Mouse (Mus musculus) kidney, adult 8-10 months (tissue): ENCODE results near the gene Zfp821.
A peak's percentile ranks its signal among the peaks of the same experiment; 100 is the strongest.

Source experiments
- DNase-seq, 2 experiments: peaks; one replicate each; pipeline ENCODE4 v3.0.0; 2022

Gene Zfp821

DNA sequence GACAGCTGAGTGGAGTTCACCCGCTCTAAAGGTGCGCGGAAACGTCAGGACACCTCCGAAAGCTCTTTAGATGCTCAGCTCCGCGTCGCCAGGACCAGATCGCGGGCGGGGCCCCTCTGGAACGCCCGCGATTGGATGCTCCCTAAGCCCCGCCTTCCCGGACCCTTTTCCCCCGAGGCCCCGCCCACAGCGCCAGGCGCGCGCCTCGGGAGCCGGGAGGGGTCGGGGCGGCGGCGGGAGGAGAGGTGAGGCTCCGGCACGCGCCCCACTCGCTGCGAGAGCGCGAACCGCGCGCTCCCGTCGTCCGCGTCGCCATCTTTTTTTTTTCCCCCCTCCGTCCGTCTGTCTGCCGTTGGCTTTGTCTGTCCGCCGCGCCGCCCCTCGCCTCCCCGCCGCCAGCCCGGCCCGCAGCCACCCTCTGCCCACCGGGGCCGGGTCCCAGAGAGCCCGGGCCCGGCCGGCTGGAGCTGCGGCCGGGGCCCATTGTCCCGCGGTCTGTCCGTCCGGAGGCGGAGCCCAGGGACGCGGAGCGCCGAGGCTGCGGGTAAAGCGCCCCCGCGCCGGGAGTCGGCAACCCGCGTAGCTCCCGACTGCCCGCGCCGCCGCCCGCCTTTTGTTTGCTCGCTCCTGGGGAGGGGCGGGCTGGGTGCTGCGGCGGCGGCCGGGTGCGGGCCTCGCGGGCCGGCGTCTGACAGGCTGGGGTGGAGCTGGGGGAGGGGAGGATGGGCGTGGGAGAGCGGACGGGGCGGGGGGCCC is at the start of gene Zfp821:
Zfp821 (plus strand) TSS at position 227 of the 756 bp plus-strand sequence.
- peak; percentile 91 to 92 for DNase-seq

DNA sequence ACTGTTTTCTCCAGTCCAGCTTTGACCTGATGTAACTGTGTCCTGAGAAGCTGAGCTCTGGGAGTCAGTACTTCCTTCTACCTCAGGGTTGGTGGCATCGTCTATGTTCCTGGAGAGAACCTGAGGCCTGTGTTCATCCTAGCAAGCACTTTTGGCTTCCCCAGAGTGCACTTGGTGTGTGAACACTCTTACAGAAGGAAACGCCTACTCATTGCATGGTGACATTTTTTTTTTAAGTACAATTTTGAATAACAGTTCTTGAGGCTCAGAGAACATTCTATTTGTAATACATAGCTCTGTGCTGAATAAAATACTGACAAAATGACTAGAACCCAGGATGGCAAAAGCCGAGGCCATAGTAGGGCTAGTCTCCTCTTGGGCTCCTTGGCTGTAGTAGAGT is 48.5 kb upstream of the Zfp821 start:
- DNase-seq: no peak

DNA sequence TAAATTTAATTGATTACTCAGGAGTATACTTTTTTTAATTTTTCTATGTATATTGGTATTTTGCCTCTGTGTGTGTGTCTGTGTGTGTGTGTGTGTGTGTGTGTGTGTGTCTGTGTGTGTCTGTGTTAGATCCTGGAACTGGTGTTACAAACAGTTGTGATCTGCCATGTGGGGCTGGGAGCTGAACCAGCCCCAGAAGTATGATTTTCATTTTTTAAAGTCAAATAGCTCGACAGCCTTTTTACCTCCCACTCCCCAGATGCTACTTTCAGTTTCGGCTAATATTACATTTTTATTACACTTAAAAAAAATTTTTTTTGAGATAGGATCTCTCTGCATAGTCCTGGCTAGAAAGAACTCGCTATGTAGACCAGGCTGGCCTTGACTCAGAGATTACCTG is 43.0 kb upstream of the Zfp821 start:
- no peak for DNase-seq

DNA sequence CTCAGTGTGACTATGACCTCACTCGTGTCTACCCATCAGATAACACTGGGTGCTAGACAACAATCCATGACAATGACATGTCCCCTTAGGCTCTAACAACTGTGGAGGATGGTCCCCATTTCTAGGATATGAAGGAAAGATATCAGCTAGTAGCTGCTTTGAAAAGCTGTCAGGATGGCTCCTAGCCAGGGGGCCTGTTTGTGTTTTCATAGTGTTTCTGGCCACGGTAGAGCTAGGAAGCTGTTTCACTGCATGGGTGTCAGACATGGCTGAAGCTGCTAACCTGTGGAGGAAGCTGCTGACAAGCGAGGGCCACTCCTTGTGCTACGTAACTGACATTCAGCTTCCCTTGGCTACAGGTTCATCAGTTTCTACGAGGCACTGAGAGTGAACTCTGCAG is 38.7 kb upstream of the Zfp821 start:
- DNase-seq: no peak

DNA sequence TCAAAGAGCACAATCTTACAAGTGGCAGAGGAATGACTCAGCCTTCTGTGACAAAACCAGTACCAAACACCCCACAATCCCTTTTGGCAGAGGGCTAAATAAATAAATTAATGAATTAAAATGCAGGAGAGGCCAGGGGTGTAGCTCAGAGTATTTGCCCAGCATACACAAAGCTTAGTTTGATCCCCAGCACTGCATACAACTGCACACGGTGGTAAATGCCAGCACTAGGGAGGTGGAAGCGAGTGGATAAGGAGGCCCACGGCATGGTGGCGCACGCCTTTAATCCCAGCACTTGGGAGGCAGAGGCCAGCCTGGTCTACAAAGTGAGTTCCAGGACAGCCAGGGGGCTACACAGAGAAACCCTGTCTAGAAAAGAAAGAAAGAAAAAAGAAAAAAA is 32.7 kb upstream of the Zfp821 start:
- no peak for DNase-seq

DNA sequence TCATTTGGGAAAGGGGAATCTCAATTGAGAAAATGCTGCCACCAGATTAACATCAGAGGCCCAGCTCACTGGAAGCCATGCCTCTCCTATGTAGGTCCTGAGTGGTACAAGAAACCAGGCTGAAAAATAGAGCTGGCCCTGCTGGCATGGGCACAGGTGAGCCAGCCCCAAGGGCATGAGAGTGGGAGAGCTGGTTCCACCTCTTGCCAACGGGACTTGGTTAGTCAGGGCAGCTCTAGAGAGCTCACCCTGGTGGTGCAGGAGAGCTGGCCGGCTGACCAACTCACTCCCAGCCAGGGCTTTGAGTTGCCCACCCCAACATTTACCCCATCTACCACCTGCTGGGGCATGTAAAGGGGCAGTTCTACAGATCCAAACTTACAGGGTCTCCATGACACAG is 31.8 kb upstream of the Zfp821 start:
- DNase-seq: peak; percentile 41 to 43

DNA sequence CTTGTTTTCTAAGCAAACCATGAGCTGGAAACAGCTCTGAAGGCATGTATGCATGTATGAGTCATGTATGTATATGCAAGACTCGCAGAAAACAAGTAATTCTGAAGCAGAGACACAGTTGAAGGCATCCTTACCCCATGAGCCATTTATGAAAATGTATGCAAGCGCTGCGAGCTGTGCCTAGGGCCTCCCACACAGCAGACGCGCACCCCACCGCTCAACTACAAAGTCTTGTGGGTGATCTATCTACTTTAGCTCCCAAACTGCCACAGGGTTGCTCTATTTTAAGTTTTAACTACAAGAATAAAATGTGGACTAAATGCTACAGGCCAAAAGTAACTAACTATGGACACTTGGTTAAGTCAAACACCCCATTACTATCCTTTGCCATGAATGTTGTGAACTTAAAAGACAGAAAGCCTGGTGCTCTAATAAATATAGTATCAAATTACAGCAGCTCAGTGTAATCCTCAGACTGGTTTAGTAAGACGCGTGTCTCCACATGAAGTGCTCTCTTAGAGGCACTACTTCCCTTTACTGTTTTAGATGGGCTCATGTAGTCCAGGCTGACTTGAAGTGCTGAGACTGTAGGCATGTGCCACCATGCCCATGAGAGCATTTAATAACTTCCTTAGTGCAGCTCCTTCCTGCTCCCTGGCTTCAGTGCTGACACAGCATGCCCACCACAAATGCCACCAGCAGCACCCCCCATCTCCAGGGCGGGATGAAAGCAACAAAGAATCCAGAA is 29.3 kb upstream of the Zfp821 start:
- DNase-seq: no peak

DNA sequence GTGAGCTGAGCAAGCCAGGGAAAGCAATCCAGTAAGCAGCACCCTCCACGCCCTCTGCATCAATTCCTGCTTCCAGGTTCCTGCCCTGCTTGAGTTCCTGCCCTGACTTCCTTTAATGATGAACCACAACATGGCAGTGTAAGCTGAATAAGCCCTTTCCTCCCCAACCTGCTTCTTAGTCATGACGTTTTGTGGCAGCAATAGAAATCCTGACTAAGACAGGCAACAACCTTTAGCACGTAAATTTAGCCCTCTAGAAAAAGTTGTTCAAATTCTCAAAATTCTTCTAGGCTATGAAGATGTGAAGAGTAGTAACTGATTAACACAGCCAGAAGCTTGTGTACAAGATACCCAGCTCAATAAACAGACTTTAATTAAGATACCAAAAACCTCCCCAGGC is 23.8 kb upstream of the Zfp821 start:
- peak in 1 of 2 experiments; percentile 36 for DNase-seq

DNA sequence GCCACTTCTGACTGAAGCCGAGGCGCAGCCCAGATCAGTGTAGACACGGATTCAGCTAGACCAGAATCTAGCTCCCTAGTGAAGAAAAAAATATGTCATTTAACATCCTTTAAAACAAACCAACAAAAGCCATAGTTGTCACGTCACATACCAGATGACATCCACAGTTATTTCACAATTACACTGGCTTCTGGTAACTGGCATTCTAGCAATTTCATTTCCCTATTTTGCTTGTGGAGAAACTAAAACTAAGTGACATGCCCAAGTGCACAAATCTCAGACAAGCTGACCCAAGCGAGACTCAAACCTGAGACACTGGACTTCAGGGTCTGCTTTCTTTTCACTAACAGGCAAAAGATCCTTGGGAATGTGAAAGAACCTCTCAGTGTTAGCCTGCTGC is 23.2 kb upstream of the Zfp821 start:
- no peak for DNase-seq

DNA sequence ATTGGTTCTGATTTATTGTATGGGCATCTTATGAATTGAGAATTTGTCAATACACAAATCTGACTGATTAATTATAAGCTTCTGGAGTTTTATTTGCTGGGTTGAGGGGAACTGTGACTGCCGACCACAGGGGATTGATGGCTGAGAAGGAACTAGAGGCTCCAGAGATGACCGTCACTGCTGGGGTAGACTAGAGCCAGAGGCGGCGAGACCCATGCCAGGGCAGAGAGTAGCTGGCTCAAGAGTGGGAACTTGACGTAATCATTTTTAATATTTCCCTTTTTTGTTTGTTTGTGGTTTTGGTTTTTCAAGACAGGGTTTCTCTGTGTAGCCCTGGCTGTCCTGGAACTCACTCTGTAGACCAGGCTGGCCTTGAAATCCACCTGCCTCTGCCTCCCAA is 18.1 kb upstream of the Zfp821 start:
- no peak for DNase-seq

DNA sequence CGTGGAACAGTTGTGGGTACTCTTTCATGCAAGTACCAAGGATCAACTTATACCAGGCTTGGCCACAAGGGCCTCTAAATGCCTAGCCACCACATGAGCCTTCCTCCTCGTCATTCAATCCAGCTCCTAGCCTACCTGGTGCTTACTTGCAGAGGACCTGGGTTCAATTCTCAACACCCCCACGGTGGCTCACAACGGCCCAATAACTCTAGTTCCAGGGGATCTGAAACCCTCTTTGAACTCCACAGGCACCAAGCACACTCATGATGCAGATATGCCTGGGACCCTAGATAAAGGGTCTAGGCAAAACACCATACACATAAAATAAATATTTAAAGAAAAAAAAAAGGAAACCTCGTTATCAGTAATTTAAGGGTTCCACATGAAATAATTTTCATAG is 13.6 kb upstream of the Zfp821 start:
- DNase-seq: no peak

DNA sequence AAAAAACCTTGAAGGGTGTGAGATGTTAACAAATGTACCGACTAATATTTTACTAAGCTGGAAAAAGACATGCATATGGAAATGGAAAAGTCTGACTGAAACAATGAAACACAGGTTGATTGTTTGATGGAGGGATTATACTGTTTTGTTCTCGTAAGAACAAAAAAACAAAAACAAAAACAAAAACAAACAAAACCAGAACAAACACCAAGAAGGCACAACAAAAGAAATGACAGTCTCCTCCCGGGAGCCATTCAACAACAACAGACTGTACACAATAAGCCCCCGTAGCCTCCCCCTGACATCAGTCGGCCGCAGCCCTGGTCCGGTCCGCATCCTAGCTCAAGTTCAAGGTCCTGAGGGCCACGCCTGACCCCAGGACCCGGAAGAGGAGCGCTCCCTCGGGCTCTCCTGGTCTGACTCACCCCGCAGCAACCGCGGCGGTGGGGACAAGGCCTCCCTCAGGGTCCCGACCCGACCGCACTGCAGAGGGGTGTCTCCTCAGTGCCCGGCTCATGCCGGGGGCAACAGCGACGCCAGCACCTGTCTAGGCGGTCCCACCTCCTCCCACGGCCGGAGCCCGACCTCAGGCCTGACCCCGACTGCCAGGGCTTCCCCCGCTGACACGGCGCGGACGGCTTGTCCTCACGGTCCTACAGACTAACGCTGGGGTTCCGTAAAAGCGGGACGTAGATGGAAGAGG is 12.8 kb upstream of the Zfp821 start:
- peak in 1 of 2 experiments; percentile 55 for DNase-seq

DNA sequence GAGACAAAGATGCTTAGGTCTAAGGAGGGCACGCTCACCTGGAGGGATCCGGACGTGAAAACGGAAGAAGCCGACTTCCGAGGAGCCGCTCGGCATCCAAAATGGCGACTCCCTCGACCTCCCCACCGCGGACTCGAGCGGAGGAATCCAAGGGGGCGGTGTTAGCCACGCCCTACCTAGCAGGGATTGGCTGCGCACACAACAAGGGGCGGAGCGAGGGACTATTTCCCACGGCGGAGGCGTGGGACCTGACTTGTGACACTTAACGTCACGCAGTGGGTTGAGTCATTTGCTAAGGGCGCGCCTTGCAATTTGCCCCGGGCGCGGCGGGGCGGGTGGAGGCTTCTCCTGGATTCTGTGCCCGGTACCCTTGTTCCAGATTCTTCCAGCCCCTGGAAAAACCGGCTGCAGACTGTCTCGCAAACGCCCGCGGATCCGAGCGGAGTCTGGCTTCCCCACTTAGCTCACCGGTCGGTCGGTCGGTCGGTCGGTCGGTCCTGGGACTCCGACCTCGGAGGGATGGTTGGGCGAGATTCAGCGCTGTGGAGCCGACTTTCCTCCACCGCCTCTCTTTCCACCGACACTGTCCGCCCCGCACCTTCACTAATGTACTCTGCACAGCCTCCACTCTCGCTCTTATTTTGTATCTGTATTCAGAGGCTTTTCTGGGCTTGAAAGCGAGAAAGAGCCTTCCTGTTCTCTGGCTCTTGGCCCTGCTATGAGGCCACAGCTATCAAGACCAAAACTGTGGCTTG is 12.0 kb upstream of the Zfp821 start, which contains the start of gene Ist1:
Ist1 (minus strand) TSS at position 115 of the 755 bp plus-strand sequence.
- DNase-seq: peak; percentile 97 to 99

DNA sequence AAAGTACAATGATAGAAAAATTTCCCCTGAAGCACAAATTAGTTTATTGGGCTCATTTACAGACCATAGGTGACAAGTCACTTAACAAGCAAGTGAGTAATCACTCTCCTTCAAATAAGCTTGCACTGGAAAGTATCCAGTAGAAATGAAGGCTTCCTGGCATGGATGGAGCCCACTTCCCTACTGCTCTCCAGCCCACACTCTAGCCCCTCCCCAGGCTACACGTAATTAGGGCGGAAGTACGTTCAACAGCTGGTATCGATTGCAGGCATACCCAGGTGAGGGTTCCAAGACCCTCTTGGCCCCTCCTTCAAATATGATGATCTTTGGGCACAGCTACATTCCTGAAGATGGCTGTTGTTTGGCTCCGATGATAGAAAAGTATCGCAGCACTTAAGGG is 11.2 kb upstream of the Zfp821 start:
- DNase-seq: no peak

DNA sequence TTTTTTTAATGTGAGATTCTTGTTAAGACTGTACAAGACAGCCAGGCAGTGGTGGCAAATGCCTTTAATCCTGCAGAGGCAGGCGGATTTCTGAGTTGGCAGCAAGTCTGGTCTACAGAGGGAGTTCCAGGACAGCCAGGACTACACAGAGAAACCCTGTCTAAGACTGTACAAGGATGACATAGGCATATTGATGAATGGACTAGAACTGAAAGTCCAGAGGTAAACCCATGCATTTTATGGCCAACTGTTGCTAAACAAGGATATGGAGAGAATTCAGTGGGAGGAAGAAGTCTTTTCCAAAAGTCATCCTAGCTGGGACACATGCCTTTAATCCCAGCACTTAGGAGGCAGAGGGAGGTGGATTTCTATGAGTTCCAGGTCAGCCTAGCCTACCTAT is 7.6 kb upstream of the Zfp821 start:
- no peak for DNase-seq

DNA sequence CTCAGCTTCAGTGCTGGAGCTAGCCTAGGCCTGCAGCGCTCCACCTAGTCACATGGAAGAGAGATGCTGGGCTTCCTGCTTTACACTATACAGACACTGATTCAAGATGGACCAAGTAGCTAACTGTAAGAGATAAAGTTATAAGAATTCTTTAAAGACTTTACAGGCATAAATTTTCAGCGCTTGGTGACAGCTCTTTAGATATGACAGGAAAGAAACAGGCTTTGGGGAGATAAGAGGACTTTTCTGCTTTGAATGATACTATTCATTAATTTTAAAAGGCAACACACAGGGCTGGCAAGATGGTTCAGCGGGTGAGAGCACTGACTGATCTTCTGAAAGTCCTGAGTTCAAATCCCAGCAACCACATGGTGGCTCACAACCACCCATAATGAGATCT is 6.9 kb upstream of the Zfp821 start:
- no peak for DNase-seq

DNA sequence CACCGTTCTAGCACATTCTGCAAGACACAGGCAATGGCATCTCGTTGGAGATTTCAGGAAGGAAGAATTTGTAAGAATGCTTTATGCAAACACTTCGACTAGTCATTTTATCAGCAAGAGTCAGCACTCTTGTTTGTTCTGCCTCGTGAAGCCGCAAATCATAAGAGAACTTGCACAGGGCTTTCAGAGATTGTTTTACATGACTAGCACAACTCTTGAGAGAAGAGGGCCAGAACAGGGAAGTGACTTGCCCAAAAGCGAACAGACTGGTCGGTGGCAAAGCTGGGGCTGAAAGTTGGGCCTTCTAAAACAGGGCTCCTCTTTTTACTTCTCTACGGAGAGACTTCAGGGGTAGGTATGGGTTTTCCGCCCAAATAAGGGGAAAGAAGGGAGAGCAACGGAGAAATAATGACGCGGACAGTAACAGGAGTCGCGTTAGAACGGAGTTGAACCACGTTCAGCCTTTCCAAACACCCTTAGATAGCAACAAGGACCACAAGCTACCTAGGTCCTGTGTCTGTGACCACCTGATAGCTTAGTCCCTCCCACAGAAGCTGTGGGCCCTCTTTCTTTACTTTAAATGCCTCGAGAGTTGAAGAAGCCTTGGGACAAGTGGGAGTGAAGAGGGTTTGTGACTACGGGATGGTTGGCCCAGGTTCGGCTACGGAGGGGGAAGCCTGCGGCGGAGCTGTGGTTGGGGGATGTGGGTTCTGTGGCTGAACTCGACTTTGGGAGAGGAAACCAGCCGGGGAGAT is 604 bp upstream of the Zfp821 start:
- DNase-seq: no peak

DNA sequence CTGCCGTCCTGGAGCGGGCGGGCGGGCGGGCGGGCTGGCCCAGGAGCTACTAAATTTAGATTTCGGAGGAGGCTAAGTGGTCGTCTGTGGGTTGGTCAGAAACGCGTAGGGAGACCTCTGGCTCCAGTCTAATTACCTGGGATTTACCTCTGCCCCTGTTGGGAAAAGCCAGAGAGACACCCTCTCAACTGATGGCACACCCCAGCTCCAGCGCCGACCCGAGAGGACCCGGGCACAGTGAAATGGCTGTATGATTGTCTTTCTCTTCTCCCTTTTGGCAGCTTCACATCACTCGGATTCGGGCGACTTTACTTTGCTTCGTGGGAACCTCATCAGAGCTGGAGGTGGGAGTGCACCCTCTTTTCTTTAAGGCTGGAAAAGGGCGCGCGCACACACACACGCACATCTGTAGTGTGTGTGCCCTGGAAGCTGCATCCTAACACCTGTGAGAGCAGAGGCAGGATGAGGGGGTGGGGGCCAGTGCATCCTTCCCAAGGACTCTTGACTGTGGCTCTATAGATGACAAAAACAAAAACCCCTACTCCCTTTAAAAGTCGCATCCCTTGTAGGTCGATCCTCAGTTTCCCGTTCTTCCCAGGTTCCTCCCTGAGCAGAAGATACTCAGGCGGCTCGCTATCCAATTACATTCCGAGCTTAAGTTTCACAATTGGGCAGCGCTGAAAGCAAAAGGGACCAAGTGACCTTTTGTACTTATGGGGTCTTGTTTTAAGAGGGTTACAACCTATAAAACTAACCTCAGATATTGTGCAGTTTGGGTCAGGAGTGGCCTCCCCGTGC is 929 bp downstream of the Zfp821 start:
- DNase-seq: no peak

DNA sequence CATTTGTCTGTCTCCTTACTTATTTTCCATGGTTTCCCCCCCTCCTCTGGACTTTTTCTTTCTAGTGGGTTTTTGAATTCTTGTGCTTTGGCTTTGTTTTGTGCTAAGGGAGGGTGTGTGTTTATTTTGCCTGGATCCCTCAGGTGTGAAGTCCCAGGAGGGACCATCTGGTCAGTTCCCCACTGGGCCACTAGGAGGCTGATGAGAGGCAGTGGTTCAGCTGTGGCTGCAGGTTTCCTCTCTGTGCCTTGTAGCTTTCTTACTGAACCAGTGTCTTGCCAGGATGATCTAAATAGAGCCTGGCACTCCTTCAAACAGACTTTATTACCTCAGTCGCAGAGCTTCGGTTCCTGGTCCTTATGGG is 1.5 kb downstream of the Zfp821 start:
- DNase-seq: peak; percentile 81 to 91

DNA sequence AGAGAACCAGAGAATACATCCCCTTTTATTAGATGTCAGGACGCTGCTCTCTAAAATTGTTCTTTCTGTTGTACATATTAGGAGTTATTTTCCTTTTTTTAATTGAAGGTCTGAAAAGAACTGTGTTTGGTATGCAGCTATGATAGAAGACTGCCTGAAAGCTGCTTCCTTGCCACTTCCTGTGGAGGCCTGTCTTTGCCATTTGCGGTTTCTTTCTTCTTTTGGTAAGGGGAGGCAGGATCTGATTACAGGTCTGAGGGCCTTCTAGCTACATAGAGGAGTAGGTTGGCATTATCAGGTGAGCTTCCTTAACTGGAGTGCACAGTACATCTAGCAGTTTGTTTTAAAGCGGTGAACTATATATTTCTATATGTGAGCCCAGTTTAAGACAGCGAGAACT is 2.6 kb downstream of the Zfp821 start:
- no peak for DNase-seq

DNA sequence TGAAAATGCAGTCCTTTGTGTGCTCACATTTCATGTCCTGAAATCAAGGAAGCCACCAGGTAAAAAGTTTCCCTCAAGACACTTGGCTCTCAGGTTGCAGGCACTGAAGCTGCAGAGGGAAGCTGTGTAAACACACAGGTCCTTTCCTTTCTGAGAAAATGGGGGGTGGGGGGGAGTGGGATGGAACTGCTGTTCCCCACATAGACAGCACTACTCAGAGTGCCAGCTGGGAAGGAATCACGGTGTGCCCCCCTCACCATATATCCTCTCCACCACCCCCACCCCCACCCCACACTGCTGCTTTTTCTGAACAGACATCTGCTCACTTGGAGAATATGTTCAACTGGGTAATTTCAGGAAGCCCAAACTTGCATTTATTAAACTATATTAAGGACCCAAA is 7.2 kb downstream of the Zfp821 start:
- DNase-seq: no peak

DNA sequence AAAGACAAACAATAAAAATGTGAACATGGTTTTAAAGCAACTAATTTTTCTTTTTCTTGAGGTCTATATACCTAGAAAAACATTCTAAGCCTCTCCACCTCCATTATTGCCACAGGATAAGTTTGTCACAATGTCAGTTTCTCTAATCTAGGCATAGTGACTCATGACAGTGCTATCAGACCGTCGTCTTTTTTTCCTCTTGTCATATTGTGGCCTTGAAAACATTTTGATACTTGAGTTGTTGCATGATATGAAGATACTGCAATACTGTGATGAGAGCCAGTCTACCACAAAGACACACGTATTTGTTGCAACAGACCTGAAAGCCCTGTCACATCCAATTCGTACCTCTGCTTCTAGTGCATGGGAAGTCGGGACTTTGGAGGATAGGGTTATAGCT is 9.6 kb downstream of the Zfp821 start:
- no peak for DNase-seq
